Mouse (Mus musculus): ENCODE results near the gene Ago1. TPM values are rescaled to one million over a fixed set of nuclear protein-coding genes. Genes with fewer than 3 reads are reported as not detected.

The Ago1 gene
- polyA plus RNA-seq, 1 experiment from 2014 or later, result 13.3 TPM

DNA sequence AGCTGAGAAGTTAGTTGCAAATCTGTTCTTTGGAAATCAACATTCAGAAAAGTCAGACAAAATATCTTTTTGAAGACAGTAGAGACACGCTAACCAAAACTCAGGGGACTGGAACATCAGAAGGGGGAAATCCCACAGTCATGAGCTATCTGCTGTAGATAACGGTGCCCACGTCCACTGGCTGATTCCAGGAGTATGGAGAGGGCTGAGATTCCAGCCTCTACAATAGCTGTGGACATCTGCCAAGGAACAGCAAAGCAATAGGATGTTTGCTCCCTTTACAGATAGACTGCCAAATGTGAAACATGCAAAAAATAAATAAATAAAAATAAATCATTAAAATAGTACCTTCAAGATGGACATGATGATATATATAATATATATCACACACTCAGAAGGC is 23.9 kb downstream of the Ago1 start:
- WGBS, result 91% methylated on average over 3 of the region's 3 CpGs
- ATAC-seq (ENCODE audit: insufficient number of reproducible peaks, insufficient read depth, low FRiP score, low read depth), result no peak
- H3K36me3 ChIP-seq (ENCODE audit: control insufficient read depth, insufficient read depth, low read length), result peaks cover 51% of the 10 kb centered on the region

DNA sequence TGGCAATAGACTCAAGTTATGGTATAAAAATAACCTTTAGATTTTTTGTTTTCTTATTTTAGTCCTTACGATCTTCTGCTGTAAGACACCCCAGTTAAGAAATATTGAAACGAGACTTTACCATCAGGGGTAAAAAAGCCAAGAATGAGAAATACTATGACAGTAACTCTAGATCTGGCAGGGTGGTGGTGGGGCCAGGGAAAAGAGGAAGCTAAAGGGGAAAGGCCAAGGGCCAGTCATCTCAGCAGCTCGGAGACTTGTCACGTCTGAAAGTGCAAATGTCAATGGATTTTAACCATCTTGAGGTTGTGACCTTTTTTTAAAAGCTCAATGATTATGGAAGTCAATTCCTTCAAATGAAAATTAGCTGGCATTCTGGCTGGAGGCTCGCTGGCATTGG is 30.1 kb downstream of the Ago1 start:
- no peak overlapping the region for H3K9ac ChIP-seq (replicated peaks; ENCODE audit: low read depth, low read length)
- no peak overlapping the region for H3K4me2 ChIP-seq (replicated peaks; ENCODE audit: low read depth, low read length)
- WGBS, result 72% methylated on average over 5 of the region's 5 CpGs
- H3K4me1 ChIP-seq (ENCODE audit: control insufficient read depth, insufficient read depth, low read length), result no peaks in the 10 kb centered on the region
- H3K27me3 ChIP-seq (ENCODE audit: control insufficient read depth, insufficient read depth, low read length), result no peaks in the 10 kb centered on the region
- peaks cover 43% of the 10 kb centered on the region for H3K36me3 ChIP-seq (ENCODE audit: control insufficient read depth, insufficient read depth, low read length)
- ATAC-seq (ENCODE audit: insufficient number of reproducible peaks, insufficient read depth, low FRiP score, low read depth), result no peak
- no peaks in the 10 kb centered on the region for H3K9me3 ChIP-seq (ENCODE audit: control insufficient read depth, low read depth, low read length)
- no peak overlapping the region for H3K4me3 ChIP-seq (ENCODE audit: low read depth, low read length)
- H3K27ac ChIP-seq (ENCODE audit: low read length), result no peak overlapping the region

More for the DNA sequence above, 23.9 kb downstream of the Ago1 start:
- Histone ChIP-seq H3K4me3 (ENCODE audit: low read depth, low read length) (no peak overlapping the region), H3K4me1 (ENCODE audit: control insufficient read depth, insufficient read depth, low read length) (no peaks in the 10 kb centered on the region), H3K4me2 (replicated peaks; ENCODE audit: low read depth, low read length) (no peak overlapping the region), H3K27me3 (ENCODE audit: control insufficient read depth, insufficient read depth, low read length) (no peaks in the 10 kb centered on the region), H3K9ac (replicated peaks; ENCODE audit: low read depth, low read length) (no peak overlapping the region), H3K27ac (ENCODE audit: low read length) (no peak overlapping the region), H3K9me3 (ENCODE audit: control insufficient read depth, low read depth, low read length) (no peaks in the 10 kb centered on the region)

DNA sequence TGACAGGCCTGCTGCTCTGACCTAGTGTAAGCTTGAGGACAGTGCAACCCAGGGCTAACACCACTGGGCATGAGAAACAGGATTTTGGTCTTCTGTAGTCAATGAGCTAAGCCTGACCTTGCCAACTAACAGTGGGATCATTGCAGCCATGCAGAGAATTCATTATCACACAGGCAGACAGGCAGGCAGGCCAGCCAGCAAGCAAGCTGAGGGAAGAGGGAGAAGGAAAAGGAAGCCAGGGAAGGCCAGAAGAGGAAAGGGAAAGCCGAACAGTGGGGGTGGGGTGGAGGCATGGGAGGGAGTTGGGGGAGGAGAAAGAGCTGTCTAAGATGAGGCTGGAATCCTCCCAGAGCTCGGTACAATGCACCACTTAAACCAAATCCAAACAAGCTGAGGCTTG is 32.1 kb downstream of the Ago1 start:
- Histone ChIP-seq H3K4me2 (replicated peaks; ENCODE audit: low read depth, low read length) (no peak overlapping the region), H3K4me3 (ENCODE audit: low read depth, low read length) (no peak overlapping the region), H3K36me3 (ENCODE audit: control insufficient read depth, insufficient read depth, low read length) (peaks cover 27% of the 10 kb centered on the region), H3K9me3 (ENCODE audit: control insufficient read depth, low read depth, low read length) (no peaks in the 10 kb centered on the region), H3K27ac (ENCODE audit: low read length) (no peak overlapping the region), H3K27me3 (ENCODE audit: control insufficient read depth, insufficient read depth, low read length) (no peaks in the 10 kb centered on the region), H3K9ac (replicated peaks; ENCODE audit: low read depth, low read length) (no peak overlapping the region), H3K4me1 (ENCODE audit: control insufficient read depth, insufficient read depth, low read length) (no peaks in the 10 kb centered on the region)
- ATAC-seq (ENCODE audit: insufficient number of reproducible peaks, insufficient read depth, low FRiP score, low read depth), result no peak
- WGBS, result 44% methylated on average over 2 of the region's 2 CpGs

DNA sequence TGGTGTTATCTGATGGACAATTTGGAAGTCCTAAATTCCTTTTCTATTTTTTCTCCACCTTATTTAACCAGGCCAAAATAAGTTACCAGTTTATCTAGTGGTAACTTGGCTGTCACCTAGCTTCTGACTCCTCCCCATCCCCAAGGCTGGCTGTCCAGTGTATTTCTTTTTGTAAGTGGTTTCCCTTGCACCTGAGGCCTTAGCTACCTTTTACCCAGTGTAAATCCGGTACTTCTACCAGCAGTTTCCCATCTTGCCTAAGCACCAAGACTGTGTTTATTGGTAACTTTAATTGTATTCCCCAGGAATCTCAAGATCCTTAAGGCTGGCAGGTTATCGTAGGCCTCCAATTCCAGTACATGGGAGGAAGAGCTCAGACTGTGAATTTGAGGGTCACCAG is 34.3 kb downstream of the Ago1 start:
- no peaks in the 10 kb centered on the region for H3K4me1 ChIP-seq (ENCODE audit: control insufficient read depth, insufficient read depth, low read length)
- no peak overlapping the region for H3K4me3 ChIP-seq (ENCODE audit: low read depth, low read length)
- H3K9ac ChIP-seq (replicated peaks; ENCODE audit: low read depth, low read length), result no peak overlapping the region
- H3K9me3 ChIP-seq (ENCODE audit: control insufficient read depth, low read depth, low read length), result no peaks in the 10 kb centered on the region
- WGBS, result 95% methylated on average over 2 of the region's 2 CpGs
- no peak overlapping the region for H3K4me2 ChIP-seq (replicated peaks; ENCODE audit: low read depth, low read length)
- H3K27ac ChIP-seq (ENCODE audit: low read length), result no peak overlapping the region
- H3K36me3 ChIP-seq (ENCODE audit: control insufficient read depth, insufficient read depth, low read length), result peaks cover 13% of the 10 kb centered on the region
- H3K27me3 ChIP-seq (ENCODE audit: control insufficient read depth, insufficient read depth, low read length), result no peaks in the 10 kb centered on the region
- ATAC-seq (ENCODE audit: insufficient number of reproducible peaks, insufficient read depth, low FRiP score, low read depth), result no peak

DNA sequence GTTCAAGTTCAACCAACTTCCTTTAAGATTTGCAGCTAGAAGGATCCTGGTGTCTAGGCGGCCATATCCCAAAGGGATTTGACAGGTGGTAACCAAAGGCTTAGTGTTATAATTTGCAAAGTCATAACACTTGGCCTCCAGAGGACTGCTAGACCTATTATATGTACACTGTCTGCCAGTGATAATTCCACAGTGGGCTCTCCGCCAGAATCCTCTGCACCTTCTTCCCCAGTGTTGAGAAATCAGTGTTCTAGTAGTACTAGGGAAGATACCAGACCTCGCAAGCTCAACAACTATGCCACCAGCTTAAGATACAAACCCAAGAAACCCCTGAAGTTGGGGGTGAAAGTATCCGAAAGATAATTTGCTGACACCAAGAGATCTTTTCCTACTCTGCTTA is 35.2 kb downstream of the Ago1 start:
- Histone ChIP-seq H3K4me1 (ENCODE audit: control insufficient read depth, insufficient read depth, low read length) (no peaks in the 10 kb centered on the region), H3K36me3 (ENCODE audit: control insufficient read depth, insufficient read depth, low read length) (peaks cover 5% of the 10 kb centered on the region; the same call in 1 of the 2 replicates), H3K4me3 (ENCODE audit: low read depth, low read length) (no peak overlapping the region), H3K4me2 (replicated peaks; ENCODE audit: low read depth, low read length) (no peak overlapping the region), H3K9ac (replicated peaks; ENCODE audit: low read depth, low read length) (no peak overlapping the region), H3K27ac (ENCODE audit: low read length) (no peak overlapping the region), H3K27me3 (ENCODE audit: control insufficient read depth, insufficient read depth, low read length) (no peaks in the 10 kb centered on the region), H3K9me3 (ENCODE audit: control insufficient read depth, low read depth, low read length) (no peaks in the 10 kb centered on the region)
- WGBS, result 84% methylated on average over 4 of the region's 4 CpGs
- no peak for ATAC-seq (ENCODE audit: insufficient number of reproducible peaks, insufficient read depth, low FRiP score, low read depth)

DNA sequence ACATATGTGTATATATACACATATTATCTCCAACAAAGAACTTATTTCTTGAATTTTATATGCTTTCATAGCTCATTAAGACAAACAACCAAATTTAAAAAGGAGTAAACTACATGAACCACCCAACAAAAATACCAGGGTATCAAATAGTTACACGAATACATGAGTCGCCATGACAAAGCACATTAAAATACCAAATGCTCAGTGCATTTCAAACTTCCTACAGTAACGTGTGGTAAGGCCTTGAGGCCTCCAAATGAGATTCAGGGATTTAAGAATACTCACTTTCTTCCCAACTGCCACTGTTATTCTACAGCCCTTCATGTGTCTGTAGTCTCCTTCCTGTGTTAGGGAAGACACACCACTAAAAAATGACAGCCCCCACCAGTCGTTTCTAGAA is 36.6 kb downstream of the Ago1 start:
- no peaks in the 10 kb centered on the region for H3K27me3 ChIP-seq (ENCODE audit: control insufficient read depth, insufficient read depth, low read length)
- no peaks in the 10 kb centered on the region for H3K9me3 ChIP-seq (ENCODE audit: control insufficient read depth, low read depth, low read length)
- ATAC-seq (ENCODE audit: insufficient number of reproducible peaks, insufficient read depth, low FRiP score, low read depth), result no peak
- no peak overlapping the region for H3K4me3 ChIP-seq (ENCODE audit: low read depth, low read length)
- no peak overlapping the region for H3K4me2 ChIP-seq (replicated peaks; ENCODE audit: low read depth, low read length)
- no peaks in the 10 kb centered on the region for H3K36me3 ChIP-seq (ENCODE audit: control insufficient read depth, insufficient read depth, low read length)
- WGBS, result 78% methylated on average over 4 of the region's 4 CpGs
- H3K4me1 ChIP-seq (ENCODE audit: control insufficient read depth, insufficient read depth, low read length), result no peaks in the 10 kb centered on the region
- H3K9ac ChIP-seq (replicated peaks; ENCODE audit: low read depth, low read length), result no peak overlapping the region
- no peak overlapping the region for H3K27ac ChIP-seq (ENCODE audit: low read length)

DNA sequence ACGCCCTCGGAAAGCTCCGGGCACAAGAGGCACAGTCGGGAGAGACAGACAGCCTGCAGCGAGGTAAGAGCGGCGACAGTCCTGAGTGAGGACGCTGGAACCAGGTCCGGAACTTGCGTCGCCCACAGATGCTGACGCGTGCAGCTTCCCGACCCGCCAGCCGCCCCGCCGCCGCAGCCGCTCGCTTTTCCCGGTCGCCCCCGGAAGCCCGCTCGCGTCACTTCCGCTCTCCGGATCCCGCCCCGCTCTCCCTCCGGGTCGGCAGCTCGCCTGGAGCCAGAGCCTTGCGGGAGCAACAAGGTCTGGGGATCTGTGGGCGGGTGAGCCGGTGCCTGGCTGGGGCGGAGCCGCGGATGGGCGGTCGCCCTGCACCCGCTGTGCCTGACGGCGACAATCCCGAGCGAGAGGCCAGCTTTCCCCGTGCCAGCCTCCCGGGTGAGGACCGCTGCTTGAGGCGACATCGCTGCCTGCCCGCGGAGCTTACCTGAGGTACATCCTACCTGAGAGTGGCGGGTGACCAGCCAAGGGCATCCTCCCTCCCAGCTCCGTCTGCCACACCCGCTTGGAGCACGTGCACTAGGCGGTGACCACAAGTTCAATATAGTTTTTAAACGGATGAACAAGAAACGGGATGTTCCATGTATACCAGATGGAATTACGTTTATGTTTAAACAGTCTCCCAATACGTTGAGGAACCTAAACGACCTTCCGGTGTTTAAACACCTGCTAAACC is 38.9 kb downstream of the Ago1 start, which contains the start of gene Ago3:
TSS of gene Ago3 (minus strand) at position 210 of the 733 bp plus-strand sequence.
- Histone ChIP-seq H3K9me3 (ENCODE audit: control insufficient read depth, low read depth, low read length) (no peaks in the 10 kb centered on the region), H3K36me3 (ENCODE audit: control insufficient read depth, insufficient read depth, low read length) (no peaks in the 10 kb centered on the region), H3K4me3 (ENCODE audit: low read depth, low read length) (peak within 1 kb of the TSS; percentile 91), H3K27ac (ENCODE audit: low read length) (peak within 1 kb of the TSS; percentile 79), H3K9ac (replicated peaks; ENCODE audit: low read depth, low read length) (peak within 1 kb of the TSS; percentile 81), H3K27me3 (ENCODE audit: control insufficient read depth, insufficient read depth, low read length) (no peaks in the 10 kb centered on the region), H3K4me1 (ENCODE audit: control insufficient read depth, insufficient read depth, low read length) (no peaks in the 10 kb centered on the region), H3K4me2 (replicated peaks; ENCODE audit: low read depth, low read length) (peak within 1 kb of the TSS; percentile 93)
- whole genome bisulfite sequencing, result under 1% methylated on average over 64 of the region's 65 CpGs
- ATAC-seq (ENCODE audit: insufficient number of reproducible peaks, insufficient read depth, low FRiP score, low read depth), result peak; percentile 97

DNA sequence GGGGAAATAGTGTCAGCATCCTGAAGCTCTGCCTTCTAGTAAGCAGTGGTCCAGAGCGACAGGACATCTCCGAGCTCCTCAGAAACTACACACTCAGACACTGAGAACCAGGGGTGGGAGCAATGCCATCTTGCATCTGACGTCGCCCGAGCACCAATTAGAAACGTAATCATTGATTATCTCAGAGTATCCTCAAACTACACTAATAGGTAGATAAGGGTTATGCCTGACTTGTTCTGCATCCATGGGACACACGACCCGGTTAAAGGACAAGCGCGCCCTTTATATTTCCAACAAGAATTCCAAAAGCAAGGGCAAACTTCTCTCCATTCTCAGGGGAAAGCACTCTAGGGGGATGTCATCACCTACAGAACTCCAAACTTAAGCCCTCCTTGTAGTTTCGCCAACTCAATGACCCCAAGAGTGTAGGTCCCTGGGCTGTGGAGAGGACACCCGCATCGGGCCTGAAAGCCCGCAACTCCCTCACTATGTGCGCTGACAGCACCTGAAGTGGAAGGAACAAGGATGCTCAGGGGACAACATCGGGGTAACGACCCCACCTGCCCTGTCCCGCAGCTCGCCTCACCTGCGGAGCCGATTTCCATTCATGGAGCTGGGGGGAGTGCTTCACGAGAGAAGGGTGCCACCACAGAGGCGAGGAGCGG is 39.6 kb downstream of the Ago1 start:
- peak; percentile 14; the same call in 1 of the 2 replicates for ATAC-seq (ENCODE audit: insufficient number of reproducible peaks, insufficient read depth, low FRiP score, low read depth)
- Histone ChIP-seq H3K9me3 (ENCODE audit: control insufficient read depth, low read depth, low read length) (no peaks in the 10 kb centered on the region), H3K4me2 (replicated peaks; ENCODE audit: low read depth, low read length) (peak overlapping the region; percentile 93), H3K4me1 (ENCODE audit: control insufficient read depth, insufficient read depth, low read length) (no peaks in the 10 kb centered on the region), H3K36me3 (ENCODE audit: control insufficient read depth, insufficient read depth, low read length) (no peaks in the 10 kb centered on the region), H3K4me3 (ENCODE audit: low read depth, low read length) (peak overlapping the region; percentile 91), H3K27me3 (ENCODE audit: control insufficient read depth, insufficient read depth, low read length) (no peaks in the 10 kb centered on the region), H3K27ac (ENCODE audit: low read length) (peak overlapping the region; percentile 79), H3K9ac (replicated peaks; ENCODE audit: low read depth, low read length) (peak overlapping the region; percentile 81)
- WGBS, result 3% methylated on average over 24 of the region's 24 CpGs

Measured in stomach, embryonic 14.5 days (tissue).